Mouse (Mus musculus): ENCODE measurements around the gene Itpk1. TPM values are rescaled to one million over a fixed set of nuclear protein-coding genes. Genes with fewer than 3 reads are reported as not detected.

Itpk1 gene
- polyA plus RNA-seq, 1 experiment from 2014 or later, result 16.5 TPM

- H3K27me3 ChIP-seq (ENCODE audit: poor library complexity, severe bottlenecking), result peaks cover 33% of the 10 kb centered on the region
- WGBS, result 90% methylated on average over 10 of the region's 10 CpGs
- H3K36me3 ChIP-seq (replicated peaks), result no peaks in the 10 kb centered on the region
- H3K4me3 ChIP-seq, result no peak overlapping the region
- no peak for DNase-seq (ENCODE audit: extremely low spot score, low spot score)
- H3K9me3 ChIP-seq, result no peaks in the 10 kb centered on the region
- H3K4me1 ChIP-seq, result peaks cover 45% of the 10 kb centered on the region
- H3K27ac ChIP-seq, result no peak overlapping the region
Measured at GRCm38 (mm10) chr12:102706833-102707463, 2.2 kb upstream of the Itpk1 start.

DNA sequence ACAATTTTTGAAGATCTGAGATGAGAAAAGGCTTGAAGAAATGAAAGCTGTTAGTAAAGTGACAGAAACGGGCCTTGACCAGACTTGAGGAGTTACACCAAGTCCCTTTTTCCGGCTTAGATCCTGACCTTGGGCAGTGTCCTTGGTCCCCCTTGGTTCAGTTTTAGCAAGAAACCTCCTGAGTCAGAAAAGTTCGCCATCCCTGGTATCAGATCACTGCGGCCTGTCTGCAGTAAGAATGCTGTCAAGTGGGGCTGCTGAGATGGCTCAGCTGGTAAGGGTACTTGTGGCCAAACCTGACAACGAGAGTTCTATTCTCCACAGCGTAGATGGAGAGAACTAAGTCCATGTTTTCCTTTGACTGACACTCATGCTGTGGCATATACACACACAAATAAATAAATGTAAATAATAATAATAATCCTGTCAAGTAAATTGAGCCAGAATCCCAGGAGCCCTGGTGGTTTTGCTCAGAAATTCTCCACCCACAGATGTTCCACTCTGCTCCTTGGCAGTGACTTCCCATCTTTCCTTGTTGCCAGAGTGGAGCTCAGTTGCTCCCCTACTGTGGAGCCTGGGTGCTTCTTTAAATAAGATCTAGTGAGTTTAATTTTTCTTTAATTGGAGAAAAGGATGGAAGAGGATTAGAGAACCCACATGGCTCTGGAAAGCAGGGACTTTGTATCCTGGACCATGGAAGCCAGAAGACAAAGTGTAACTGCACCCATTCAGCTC lies 1.3 kb upstream of the Itpk1 start:
- Histone ChIP-seq H3K27me3 (ENCODE audit: poor library complexity, severe bottlenecking) (peaks cover 33% of the 10 kb centered on the region), H3K9me3 (no peaks in the 10 kb centered on the region), H3K4me3 (peak overlapping the region; percentile 80), H3K27ac (no peak overlapping the region), H3K36me3 (replicated peaks) (peaks cover 5% of the 10 kb centered on the region; the same call in 1 of the 2 replicates), H3K4me1 (peaks cover 49% of the 10 kb centered on the region)
- DNase-seq (ENCODE audit: extremely low spot score, low spot score), result no peak
- WGBS, result 75% methylated on average over 6 of the region's 6 CpGs

- peak overlapping the region; percentile 92 for H3K27ac ChIP-seq
- H3K27me3 ChIP-seq (ENCODE audit: poor library complexity, severe bottlenecking), result peaks cover 33% of the 10 kb centered on the region
- no peaks in the 10 kb centered on the region for H3K9me3 ChIP-seq
- peaks cover 49% of the 10 kb centered on the region for H3K4me1 ChIP-seq
- 2% methylated on average over 45 of the region's 45 CpGs for WGBS
- DNase-seq (ENCODE audit: extremely low spot score, low spot score), result peak; percentile 81
- peak overlapping the region; percentile 80 for H3K4me3 ChIP-seq
- H3K36me3 ChIP-seq (replicated peaks), result peaks cover 7% of the 10 kb centered on the region; the same call in 1 of the 2 replicates
Measured at GRCm38 (mm10) chr12:102705216-102705871, 614 bp upstream of the Itpk1 start.

DNA sequence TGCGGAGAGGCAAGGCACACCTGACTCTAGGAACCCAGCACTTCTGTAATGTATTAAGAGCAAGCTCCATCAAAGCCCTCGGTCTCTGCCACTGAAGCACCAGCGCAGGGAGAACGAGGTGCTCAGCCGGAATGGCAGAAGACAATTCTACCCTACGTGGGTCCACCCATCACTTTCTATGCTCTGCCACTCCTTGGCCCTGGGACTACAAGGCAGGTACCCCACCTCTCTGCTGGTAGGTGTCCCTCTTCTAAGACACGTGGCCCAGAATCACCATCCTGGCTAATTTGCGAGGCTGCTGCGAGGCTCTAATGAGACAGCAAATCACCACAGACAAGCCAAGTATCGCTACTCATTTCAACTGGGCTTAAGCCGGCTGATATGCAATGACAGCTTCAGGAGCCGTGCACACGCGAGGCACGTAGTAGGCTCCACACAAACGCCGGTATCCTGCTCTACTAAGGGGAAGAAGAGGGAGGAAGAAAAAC lies 765 bp downstream of the Itpk1 start:
- H3K27ac ChIP-seq, result peak overlapping the region; percentile 92

GRCm38 (mm10) chr12:102703441-102703840 lies 1.3 kb downstream of the Itpk1 start:
- Histone ChIP-seq H3K27me3 (ENCODE audit: poor library complexity, severe bottlenecking) (peaks cover 32% of the 10 kb centered on the region), H3K9me3 (no peaks in the 10 kb centered on the region), H3K4me1 (peaks cover 68% of the 10 kb centered on the region), H3K27ac (peak overlapping the region; percentile 92), H3K36me3 (replicated peaks) (peaks cover 7% of the 10 kb centered on the region; the same call in 1 of the 2 replicates), H3K4me3 (peak overlapping the region; percentile 80)
- DNase-seq (ENCODE audit: extremely low spot score, low spot score), result no peak
- 36% methylated on average over 6 of the region's 6 CpGs for WGBS

More for the DNA sequence above, 765 bp downstream of the Itpk1 start:
- Histone ChIP-seq H3K27me3 (ENCODE audit: poor library complexity, severe bottlenecking) (peaks cover 33% of the 10 kb centered on the region), H3K9me3 (no peaks in the 10 kb centered on the region), H3K36me3 (replicated peaks) (peaks cover 7% of the 10 kb centered on the region; the same call in 1 of the 2 replicates), H3K4me1 (peaks cover 63% of the 10 kb centered on the region), H3K4me3 (peak overlapping the region; percentile 80)
- WGBS, result 6% methylated on average over 17 of the region's 17 CpGs
- DNase-seq (ENCODE audit: extremely low spot score, low spot score), result no peak

DNA sequence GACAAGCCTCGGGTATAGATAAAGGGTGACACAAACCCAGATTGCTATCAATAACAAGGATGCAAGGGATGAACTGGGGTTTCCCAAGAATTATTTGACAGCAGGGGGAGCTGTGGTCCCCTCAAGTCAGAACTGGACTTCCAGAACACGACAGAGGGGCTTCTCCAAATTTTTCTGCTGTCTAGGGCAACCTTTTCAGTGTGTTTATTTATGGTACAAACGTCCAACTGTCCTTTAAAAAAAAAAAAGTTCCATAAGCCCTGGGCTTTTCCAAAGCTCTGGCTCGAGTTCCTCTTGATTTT lies 1.7 kb downstream of the Itpk1 start:
- peaks cover 72% of the 10 kb centered on the region for H3K4me1 ChIP-seq
- no peaks in the 10 kb centered on the region for H3K9me3 ChIP-seq
- DNase-seq (ENCODE audit: extremely low spot score, low spot score), result no peak
- 5% methylated on average over 4 of the region's 4 CpGs for WGBS
- H3K27me3 ChIP-seq (ENCODE audit: poor library complexity, severe bottlenecking), result peaks cover 28% of the 10 kb centered on the region
- H3K27ac ChIP-seq, result peak overlapping the region; percentile 92
- H3K36me3 ChIP-seq (replicated peaks), result peaks cover 7% of the 10 kb centered on the region; the same call in 1 of the 2 replicates
- H3K4me3 ChIP-seq, result peak overlapping the region; percentile 80

- 7% methylated on average over 15 of the region's 15 CpGs for WGBS
Measured at GRCm38 (mm10) chr12:102702356-102703110, 2.2 kb downstream of the Itpk1 start.

GRCm38 (mm10) chr12:102701691-102702207 lies 3.0 kb downstream of the Itpk1 start:
- WGBS, result 91% methylated on average over 5 of the region's 5 CpGs

More at GRCm38 (mm10) chr12:102702356-102703110, 2.2 kb downstream of the Itpk1 start:
- Histone ChIP-seq H3K9me3 (no peaks in the 10 kb centered on the region), H3K27ac (peak overlapping the region; percentile 92), H3K36me3 (replicated peaks) (peaks cover 7% of the 10 kb centered on the region; the same call in 1 of the 2 replicates), H3K4me3 (peak overlapping the region; percentile 80), H3K27me3 (ENCODE audit: poor library complexity, severe bottlenecking) (peaks cover 24% of the 10 kb centered on the region), H3K4me1 (peaks cover 78% of the 10 kb centered on the region)
- peak; percentile 80 for DNase-seq (ENCODE audit: extremely low spot score, low spot score)

DNA sequence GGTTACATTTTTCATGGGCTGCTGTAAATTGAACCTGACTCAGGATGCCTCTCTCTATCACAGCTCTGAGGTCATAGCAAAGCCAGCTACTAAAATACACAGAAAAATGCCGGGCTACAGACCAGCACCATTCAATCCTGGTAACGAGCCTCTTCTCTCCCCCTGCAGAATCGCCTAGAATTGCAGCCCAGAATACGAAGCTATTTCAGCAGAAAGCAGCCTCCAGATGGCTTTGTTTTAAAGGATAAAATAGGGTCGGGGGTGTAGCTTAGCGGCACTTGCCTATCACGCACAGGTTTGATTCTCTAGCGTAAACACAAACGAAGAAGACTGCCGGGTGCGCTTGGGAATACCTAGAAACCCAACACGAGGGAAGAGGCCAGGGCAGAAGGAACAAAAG lies 4.3 kb downstream of the Itpk1 start:
- peaks cover 8% of the 10 kb centered on the region; the same call in 1 of the 2 replicates for H3K36me3 ChIP-seq (replicated peaks)
- no peak for DNase-seq (ENCODE audit: extremely low spot score, low spot score)
- peaks cover 92% of the 10 kb centered on the region for H3K4me1 ChIP-seq
- 67% methylated on average over 12 of the region's 12 CpGs for WGBS
- H3K27me3 ChIP-seq (ENCODE audit: poor library complexity, severe bottlenecking), result peaks cover 7% of the 10 kb centered on the region
- peak overlapping the region; percentile 67 for H3K27ac ChIP-seq
- no peaks in the 10 kb centered on the region for H3K9me3 ChIP-seq
- H3K4me3 ChIP-seq, result no peak overlapping the region

More at GRCm38 (mm10) chr12:102701691-102702207, 3.0 kb downstream of the Itpk1 start:
- peaks cover 16% of the 10 kb centered on the region for H3K27me3 ChIP-seq (ENCODE audit: poor library complexity, severe bottlenecking)
- H3K36me3 ChIP-seq (replicated peaks), result peaks cover 7% of the 10 kb centered on the region; the same call in 1 of the 2 replicates
- peak overlapping the region; percentile 92 for H3K27ac ChIP-seq
- DNase-seq (ENCODE audit: extremely low spot score, low spot score), result no peak
- no peaks in the 10 kb centered on the region for H3K9me3 ChIP-seq
- peaks cover 85% of the 10 kb centered on the region for H3K4me1 ChIP-seq
- no peak overlapping the region for H3K4me3 ChIP-seq

DNA sequence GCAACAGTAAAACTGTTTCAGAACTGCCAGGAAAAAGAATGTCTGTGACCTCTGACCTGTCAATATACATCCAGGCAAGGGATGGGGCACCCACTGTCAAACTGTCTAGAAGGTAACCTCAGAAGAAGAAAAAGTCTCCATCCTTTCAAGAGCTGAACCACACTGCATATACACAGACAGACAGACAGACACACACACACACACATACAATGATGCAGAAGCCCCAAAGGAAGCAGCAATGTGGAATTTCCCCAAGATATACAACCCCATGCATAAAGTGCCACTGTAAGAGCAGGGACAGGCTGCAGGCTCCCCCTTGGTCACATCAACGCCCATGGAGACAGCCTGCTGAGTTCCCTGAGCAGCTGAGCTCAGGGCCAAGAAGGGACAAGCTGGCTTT lies 5.6 kb downstream of the Itpk1 start:
- no peak for DNase-seq (ENCODE audit: extremely low spot score, low spot score)
- Histone ChIP-seq H3K27me3 (ENCODE audit: poor library complexity, severe bottlenecking) (peaks cover 7% of the 10 kb centered on the region), H3K9me3 (no peaks in the 10 kb centered on the region), H3K4me1 (peaks cover 95% of the 10 kb centered on the region), H3K36me3 (replicated peaks) (peaks cover 8% of the 10 kb centered on the region; the same call in 1 of the 2 replicates), H3K27ac (peak overlapping the region; percentile 87), H3K4me3 (no peak overlapping the region)
- 16% methylated on average over 1 of the region's 1 CpGs for WGBS

DNA sequence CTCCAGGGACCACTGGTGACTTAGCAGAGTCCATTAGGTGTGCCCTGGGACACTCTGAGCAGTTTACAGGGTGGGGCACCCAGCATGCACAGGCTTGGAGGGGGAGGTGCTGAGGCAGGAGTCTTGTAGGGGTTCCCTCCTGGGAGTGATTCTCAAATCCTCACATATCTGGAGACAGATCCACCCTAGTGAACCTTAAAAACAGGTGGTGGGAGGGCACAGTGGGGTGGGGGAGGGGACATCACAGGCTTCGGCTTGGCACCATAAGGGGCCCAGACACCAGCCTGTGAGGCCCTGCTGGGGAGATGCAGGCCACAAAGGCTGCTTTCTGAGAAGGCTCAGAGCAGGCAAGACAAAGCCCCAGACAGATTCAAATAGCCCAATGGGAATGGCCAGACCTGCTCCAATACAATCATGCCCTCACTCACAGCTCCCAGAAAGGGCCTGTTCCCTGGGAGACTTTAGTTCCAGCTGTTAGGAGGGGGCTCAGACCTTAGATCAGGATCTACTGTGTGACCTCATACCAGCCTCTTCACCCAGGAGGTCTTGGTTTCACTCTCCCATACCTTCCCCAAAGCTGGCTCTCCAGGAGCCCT lies 6.5 kb downstream of the Itpk1 start:
- 8% methylated on average over 1 of the region's 1 CpGs for WGBS
- DNase-seq (ENCODE audit: extremely low spot score, low spot score), result peak; percentile 46
- Histone ChIP-seq H3K27ac (peak overlapping the region; percentile 87), H3K9me3 (no peaks in the 10 kb centered on the region), H3K4me1 (peaks cover 86% of the 10 kb centered on the region), H3K36me3 (replicated peaks) (peaks cover 15% of the 10 kb centered on the region), H3K27me3 (ENCODE audit: poor library complexity, severe bottlenecking) (no peaks in the 10 kb centered on the region), H3K4me3 (peak overlapping the region; percentile 9; the same call in 1 of the 2 replicates)

All from forebrain, embryonic 10.5 days (tissue).